Mouse (Mus musculus): ENCODE results near the gene March4. TPM values are rescaled to one million over a fixed set of nuclear protein-coding genes. Genes with fewer than 3 reads are reported as not detected.

The March4 gene
- polyA plus RNA-seq, 2 experiments, result not detected

DNA sequence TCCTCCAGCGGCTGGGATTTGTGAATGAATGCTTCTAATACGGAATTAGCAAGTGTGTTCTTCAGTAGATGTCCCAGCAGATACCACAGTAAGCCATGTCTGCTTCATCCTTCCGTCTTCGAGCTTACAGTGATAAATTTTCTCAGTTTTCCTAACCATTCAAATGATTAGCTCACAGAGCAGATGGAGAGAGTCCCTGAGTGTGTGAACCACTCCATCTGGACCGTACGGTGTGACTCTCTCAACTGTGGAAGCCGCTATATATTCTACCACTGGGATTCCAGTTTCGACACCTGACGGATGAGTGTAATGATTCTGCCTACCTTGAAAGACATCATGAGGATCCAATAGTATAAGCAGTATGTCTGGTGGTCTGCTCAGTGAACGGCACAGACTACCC lies 44.1 kb downstream of the March4 start:
- no peak for DNase-seq (ENCODE audit: low read depth in 3 of 3, low spot score in 3 of 3)
- Histone ChIP-seq H3K9me3 (ENCODE audit: control insufficient read depth, low read length) (no peaks in the 10 kb centered on the region), H3K27me3 (ENCODE audit: control insufficient read depth, insufficient read depth, low read length) (no peaks in the 10 kb centered on the region), H3K4me3 (ENCODE audit: insufficient read depth in 1 of 2, low read depth in 2 of 2, low read length in 2 of 2) (no peak overlapping the region), H3K4me1 (replicated peaks; ENCODE audit: control insufficient read depth in 2 of 2, insufficient read depth in 2 of 2, low read length in 1 of 2) (no peaks in the 10 kb centered on the region), H3K4me2 (ENCODE audit: low read depth) (no peak overlapping the region), H3K9ac (replicated peaks) (no peak overlapping the region), H3K27ac (no peak overlapping the region), H3K36me3 (replicated peaks; ENCODE audit: control insufficient read depth, insufficient read depth, low read depth) (no peaks in the 10 kb centered on the region)
- 66% methylated on average over 10 of the region's 10 CpGs for WGBS (ENCODE audit: insufficient replicate concordance)
- TF ChIP-seq EP300 (IDR thresholded peaks at IDR 0.05; ENCODE audit: low read depth) (no peak), CTCF (IDR thresholded peaks at IDR 0.05; ENCODE audit: low read depth) (no peak)
- ATAC-seq (ENCODE audit: insufficient read depth), result no peak

GRCm38 (mm10) chr1:72491307-72491706 lies 45.4 kb downstream of the March4 start:
- Histone ChIP-seq H3K9ac (replicated peaks) (no peak overlapping the region), H3K4me3 (ENCODE audit: insufficient read depth in 1 of 2, low read depth in 2 of 2, low read length in 2 of 2) (no peak overlapping the region), H3K27ac (no peak overlapping the region), H3K36me3 (replicated peaks; ENCODE audit: control insufficient read depth, insufficient read depth, low read depth) (no peaks in the 10 kb centered on the region), H3K9me3 (ENCODE audit: control insufficient read depth, low read length) (no peaks in the 10 kb centered on the region), H3K4me1 (replicated peaks; ENCODE audit: control insufficient read depth in 2 of 2, insufficient read depth in 2 of 2, low read length in 1 of 2) (no peaks in the 10 kb centered on the region), H3K27me3 (ENCODE audit: control insufficient read depth, insufficient read depth, low read length) (no peaks in the 10 kb centered on the region), H3K4me2 (ENCODE audit: low read depth) (no peak overlapping the region)
- ATAC-seq (ENCODE audit: insufficient read depth), result no peak
- no peak for DNase-seq (ENCODE audit: low read depth in 3 of 3, low spot score in 3 of 3)
- TF ChIP-seq CTCF (IDR thresholded peaks at IDR 0.05; ENCODE audit: low read depth), result no peak
- no peak for TF ChIP-seq EP300 (IDR thresholded peaks at IDR 0.05; ENCODE audit: low read depth)
- WGBS (ENCODE audit: insufficient replicate concordance), result 53% methylated on average over 5 of the region's 5 CpGs

DNA sequence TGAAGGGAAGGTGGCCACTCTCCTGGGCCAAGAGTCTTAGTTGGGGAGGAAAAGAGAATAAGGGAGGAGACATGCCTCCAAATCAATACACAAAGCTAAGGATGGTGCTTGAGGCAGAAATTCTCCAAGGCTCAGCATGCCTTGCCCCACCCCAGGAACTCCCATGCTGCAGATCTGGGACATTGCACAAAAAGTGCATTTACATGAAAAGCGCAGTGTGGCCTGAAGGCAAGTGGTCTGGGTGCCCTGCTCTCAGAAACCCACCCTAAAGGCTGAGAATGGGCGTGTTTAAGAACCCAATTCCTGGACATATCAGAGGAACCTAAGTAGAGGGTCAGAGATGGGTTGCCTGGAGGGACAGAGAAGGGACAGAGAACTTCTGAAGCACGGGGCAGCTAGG lies 45.9 kb downstream of the March4 start:
- Histone ChIP-seq H3K4me1 (replicated peaks; ENCODE audit: control insufficient read depth in 2 of 2, insufficient read depth in 2 of 2, low read length in 1 of 2) (no peaks in the 10 kb centered on the region), H3K9ac (replicated peaks) (no peak overlapping the region), H3K27ac (no peak overlapping the region), H3K9me3 (ENCODE audit: control insufficient read depth, low read length) (no peaks in the 10 kb centered on the region), H3K4me2 (ENCODE audit: low read depth) (no peak overlapping the region), H3K27me3 (ENCODE audit: control insufficient read depth, insufficient read depth, low read length) (no peaks in the 10 kb centered on the region), H3K4me3 (ENCODE audit: insufficient read depth in 1 of 2, low read depth in 2 of 2, low read length in 2 of 2) (no peak overlapping the region), H3K36me3 (replicated peaks; ENCODE audit: control insufficient read depth, insufficient read depth, low read depth) (no peaks in the 10 kb centered on the region)
- TF ChIP-seq CTCF (IDR thresholded peaks at IDR 0.05; ENCODE audit: low read depth) (no peak), EP300 (IDR thresholded peaks at IDR 0.05; ENCODE audit: low read depth) (no peak)
- DNase-seq (ENCODE audit: low read depth in 3 of 3, low spot score in 3 of 3) (no peak), ATAC-seq (ENCODE audit: insufficient read depth) (no peak)
- WGBS (ENCODE audit: insufficient replicate concordance), result 41% methylated on average over 3 of the region's 3 CpGs

- WGBS (ENCODE audit: insufficient replicate concordance), result 7% methylated on average over 8 of the region's 8 CpGs
Observed at GRCm38 (mm10) chr1:72490193-72490592, 46.5 kb downstream of the March4 start.

DNA sequence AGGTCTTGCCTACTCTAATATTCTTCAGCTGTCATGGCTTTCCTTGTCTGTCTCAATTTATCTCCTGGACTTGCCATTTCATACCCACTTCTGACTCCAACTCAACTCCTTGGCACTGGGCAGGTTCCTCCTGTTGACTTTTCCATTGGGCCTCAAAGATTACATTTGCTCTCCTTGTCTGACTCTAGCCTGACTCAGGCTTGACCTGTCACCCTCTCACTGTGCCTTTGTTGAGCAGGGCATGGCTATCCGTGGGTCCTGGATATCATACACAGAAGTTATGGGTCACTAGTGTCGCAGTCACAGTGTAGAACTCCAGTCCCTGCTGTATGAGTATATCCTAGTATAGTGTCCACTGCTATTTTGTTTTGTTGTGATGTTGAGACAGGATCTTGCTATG lies 60.1 kb downstream of the March4 start:
- Histone ChIP-seq H3K9ac (replicated peaks) (no peak overlapping the region), H3K4me2 (ENCODE audit: low read depth) (no peak overlapping the region), H3K4me3 (ENCODE audit: insufficient read depth in 1 of 2, low read depth in 2 of 2, low read length in 2 of 2) (no peak overlapping the region), H3K9me3 (ENCODE audit: control insufficient read depth, low read length) (no peaks in the 10 kb centered on the region), H3K4me1 (replicated peaks; ENCODE audit: control insufficient read depth in 2 of 2, insufficient read depth in 2 of 2, low read length in 1 of 2) (no peaks in the 10 kb centered on the region), H3K36me3 (replicated peaks; ENCODE audit: control insufficient read depth, insufficient read depth, low read depth) (no peaks in the 10 kb centered on the region), H3K27me3 (ENCODE audit: control insufficient read depth, insufficient read depth, low read length) (no peaks in the 10 kb centered on the region), H3K27ac (no peak overlapping the region)
- DNase-seq (ENCODE audit: low read depth in 3 of 3, low spot score in 3 of 3), result no peak
- 59% methylated on average over 2 of the region's 2 CpGs for WGBS (ENCODE audit: insufficient replicate concordance)
- no peak for ATAC-seq (ENCODE audit: insufficient read depth)
- TF ChIP-seq CTCF (IDR thresholded peaks at IDR 0.05; ENCODE audit: low read depth) (no peak), EP300 (IDR thresholded peaks at IDR 0.05; ENCODE audit: low read depth) (no peak)

More at GRCm38 (mm10) chr1:72490193-72490592, 46.5 kb downstream of the March4 start:
- no peak for DNase-seq (ENCODE audit: low read depth in 3 of 3, low spot score in 3 of 3)
- H3K36me3 ChIP-seq (replicated peaks; ENCODE audit: control insufficient read depth, insufficient read depth, low read depth), result no peaks in the 10 kb centered on the region
- no peak overlapping the region for H3K4me3 ChIP-seq (ENCODE audit: insufficient read depth in 1 of 2, low read depth in 2 of 2, low read length in 2 of 2)
- no peak overlapping the region for H3K27ac ChIP-seq
- no peaks in the 10 kb centered on the region for H3K4me1 ChIP-seq (replicated peaks; ENCODE audit: control insufficient read depth in 2 of 2, insufficient read depth in 2 of 2, low read length in 1 of 2)
- H3K4me2 ChIP-seq (ENCODE audit: low read depth), result no peak overlapping the region
- H3K9me3 ChIP-seq (ENCODE audit: control insufficient read depth, low read length), result no peaks in the 10 kb centered on the region
- no peak for TF ChIP-seq EP300 (IDR thresholded peaks at IDR 0.05; ENCODE audit: low read depth)
- no peak for TF ChIP-seq CTCF (IDR thresholded peaks at IDR 0.05; ENCODE audit: low read depth)
- no peak for ATAC-seq (ENCODE audit: insufficient read depth)
- H3K27me3 ChIP-seq (ENCODE audit: control insufficient read depth, insufficient read depth, low read length), result no peaks in the 10 kb centered on the region
- H3K9ac ChIP-seq (replicated peaks), result no peak overlapping the region
